Mouse (Mus musculus) neural tube, embryonic 13.5 days (tissue): ENCODE data around the gene Mef2d. TPM values are rescaled to one million over a fixed set of nuclear protein-coding genes. Genes with fewer than 3 reads are reported as not detected.

ENCODE experiments used
- ATAC-seq: fragments of 200-750 bp; cut with Nextera tagmentation; 2 replicates; pipeline ENCODE4 v1.8.0; 2017; ENCODE audit warnings: low read depth, mild to moderate bottlenecking, moderate TSS enrichment, moderate library complexity
- H3K27ac ChIP-seq: fragments of 300-500 bp; sonication (generic); replicated peaks from 2 replicates; pipeline ENCODE4 v1.5.1; 2015; ENCODE audit warnings: moderate library complexity, mild to moderate bottlenecking, inconsistent platforms
- H3K27me3 ChIP-seq: fragments of 300-500 bp; sonication (generic); 2 replicates; pipeline ENCODE4 v1.6.1; 2015; ENCODE audit warnings: mild to moderate bottlenecking, inconsistent platforms
- H3K36me3 ChIP-seq: fragments of 300-500 bp; sonication (generic); 2 replicates; pipeline ENCODE4 v1.6.1; 2015; ENCODE audit warnings: mild to moderate bottlenecking, inconsistent platforms
- H3K4me1 ChIP-seq: fragments of 300-500 bp; sonication (generic); replicated peaks from 2 replicates; pipeline ENCODE4 v1.6.1; 2015; ENCODE audit warnings: inconsistent platforms
- H3K4me2 ChIP-seq: fragments of 300-500 bp; sonication (generic); 2 replicates; pipeline ENCODE4 v1.6.1; 2015; ENCODE audit warnings: inconsistent platforms, mild to moderate bottlenecking, moderate library complexity
- H3K4me3 ChIP-seq: fragments of 300-500 bp; sonication (generic); 2 replicates; pipeline ENCODE4 v1.5.1; 2015; ENCODE audit warnings: mild to moderate bottlenecking, inconsistent platforms
- H3K9ac ChIP-seq: fragments of 300-500 bp; sonication (generic); 2 replicates; pipeline ENCODE4 v1.6.1; 2015; ENCODE audit warnings: moderate library complexity, mild to moderate bottlenecking, inconsistent platforms
- H3K9me3 ChIP-seq: fragments of 300-500 bp; sonication (generic); 2 replicates; pipeline ENCODE4 v1.6.1; 2016; ENCODE audit warnings: inconsistent platforms
- WGBS: fragments of 180-500 bp; shearing (Covaris S2); methylation state at CpG from one replicate; pipeline ENCODE4 v1.1.7; 2015; 5-methylcytosine and 5-hydroxymethylcytosine counted together
- polyA plus RNA-seq: library from polyadenylated mRNA; unstranded; fragments of >200 nt; fragmentation: Nextera tagmentation; extraction: Ambion mirVana; gene quantifications from 2 replicates; pipeline ENCODE4 v1.2.1, GENCODE M21; 2015

Gene Mef2d
- polyA plus RNA-seq, 1 experiment from 2014 or later: 15.9 TPM

- peak overlapping the region; percentile 55 for H3K4me3 ChIP-seq
- H3K9me3 ChIP-seq: no peaks in the 10 kb centered on the region
- peak overlapping the region; percentile 97 for H3K4me2 ChIP-seq
- ATAC-seq: peak; percentile 64
- no peaks in the 10 kb centered on the region for H3K36me3 ChIP-seq
- peaks cover 49% of the 10 kb centered on the region for H3K4me1 ChIP-seq
- peak overlapping the region; percentile 99 for H3K27ac ChIP-seq
- H3K27me3 ChIP-seq: peaks cover 17% of the 10 kb centered on the region
- under 1% methylated on average over 32 of the region's 32 CpGs for WGBS
- peak overlapping the region; percentile 72 for H3K9ac ChIP-seq
Measured at GRCm38 (mm10) chr3:88138336-88139242, 3.6 kb upstream of the Mef2d start.

- no peak for ATAC-seq
- Histone ChIP-seq H3K4me3 (peak overlapping the region; percentile 55), H3K36me3 (no peaks in the 10 kb centered on the region), H3K9me3 (no peaks in the 10 kb centered on the region), H3K27ac (peak overlapping the region; percentile 99), H3K9ac (peak overlapping the region; percentile 72), H3K4me2 (peak overlapping the region; percentile 97), H3K27me3 (peaks cover 17% of the 10 kb centered on the region), H3K4me1 (peaks cover 58% of the 10 kb centered on the region)
- 17% methylated on average over 25 of the region's 25 CpGs for WGBS
Measured at GRCm38 (mm10) chr3:88139243-88140177, 2.7 kb upstream of the Mef2d start.

- no peak for ATAC-seq
- H3K9ac ChIP-seq: no peak overlapping the region; the same call in 1 of the 2 replicates
- H3K4me1 ChIP-seq: peaks cover 67% of the 10 kb centered on the region
- WGBS: 31% methylated on average over 11 of the region's 11 CpGs
- peak overlapping the region; percentile 97 for H3K4me2 ChIP-seq
- no peaks in the 10 kb centered on the region for H3K9me3 ChIP-seq
- peaks cover 17% of the 10 kb centered on the region for H3K27me3 ChIP-seq
- peak overlapping the region; percentile 6; the same call in 1 of the 2 replicates for H3K4me3 ChIP-seq
- no peaks in the 10 kb centered on the region for H3K36me3 ChIP-seq
- peak overlapping the region; percentile 99 for H3K27ac ChIP-seq
Measured at GRCm38 (mm10) chr3:88140178-88140902, 1.8 kb upstream of the Mef2d start.

GRCm38 (mm10) chr3:88140903-88141430 is 1.2 kb upstream of the Mef2d start:
- peaks cover 17% of the 10 kb centered on the region for H3K27me3 ChIP-seq
- ATAC-seq: no peak
- H3K4me2 ChIP-seq: peak overlapping the region; percentile 97
- H3K4me1 ChIP-seq: peaks cover 73% of the 10 kb centered on the region
- 38% methylated on average over 6 of the region's 6 CpGs for WGBS
- H3K4me3 ChIP-seq: peak overlapping the region; percentile 85; the same call in 1 of the 2 replicates
- H3K27ac ChIP-seq: peak overlapping the region; percentile 99
- no peaks in the 10 kb centered on the region for H3K9me3 ChIP-seq
- no peak overlapping the region; the same call in 1 of the 2 replicates for H3K9ac ChIP-seq
- no peaks in the 10 kb centered on the region for H3K36me3 ChIP-seq

- H3K9me3 ChIP-seq: no peaks in the 10 kb centered on the region
- H3K4me1 ChIP-seq: peaks cover 77% of the 10 kb centered on the region
- H3K27me3 ChIP-seq: peaks cover 17% of the 10 kb centered on the region
- ATAC-seq: no peak
- H3K27ac ChIP-seq: peak overlapping the region; percentile 99
- no peaks in the 10 kb centered on the region for H3K36me3 ChIP-seq
- WGBS: 12% methylated on average over 9 of the region's 9 CpGs
- peak overlapping the region; percentile 97 for H3K4me2 ChIP-seq
- peak overlapping the region; percentile 85 for H3K4me3 ChIP-seq
- peak overlapping the region; percentile 88 for H3K9ac ChIP-seq
Measured at GRCm38 (mm10) chr3:88141439-88141786, 759 bp upstream of the Mef2d start.

GRCm38 (mm10) chr3:88142546-88142915 is 359 bp downstream of the Mef2d start:
- Histone ChIP-seq H3K9me3 (no peaks in the 10 kb centered on the region), H3K4me3 (peak overlapping the region; percentile 85), H3K27me3 (peaks cover 17% of the 10 kb centered on the region), H3K4me1 (peaks cover 82% of the 10 kb centered on the region), H3K9ac (peak overlapping the region; percentile 88), H3K4me2 (peak overlapping the region; percentile 97), H3K27ac (peak overlapping the region; percentile 99), H3K36me3 (no peaks in the 10 kb centered on the region)
- under 1% methylated on average over 57 of the region's 57 CpGs for WGBS
- ATAC-seq: peak; percentile 67

- Histone ChIP-seq H3K4me3 (peak overlapping the region; percentile 85), H3K9ac (peak overlapping the region; percentile 88), H3K27me3 (peaks cover 17% of the 10 kb centered on the region), H3K27ac (peak overlapping the region; percentile 99), H3K4me2 (peak overlapping the region; percentile 97), H3K4me1 (peaks cover 82% of the 10 kb centered on the region), H3K36me3 (no peaks in the 10 kb centered on the region), H3K9me3 (no peaks in the 10 kb centered on the region)
- ATAC-seq: peak; percentile 25; the same call in 1 of the 2 replicates
- WGBS: under 1% methylated on average over 33 of the region's 33 CpGs
Measured at GRCm38 (mm10) chr3:88142916-88143771, 972 bp downstream of the Mef2d start.

- ATAC-seq: no peak
- Histone ChIP-seq H3K4me1 (peaks cover 86% of the 10 kb centered on the region), H3K27ac (peak overlapping the region; percentile 99), H3K4me2 (peak overlapping the region; percentile 97), H3K27me3 (peaks cover 17% of the 10 kb centered on the region), H3K9me3 (no peaks in the 10 kb centered on the region), H3K4me3 (peak overlapping the region; percentile 85), H3K36me3 (no peaks in the 10 kb centered on the region), H3K9ac (peak overlapping the region; percentile 88)
- 25% methylated on average over 5 of the region's 5 CpGs for WGBS
Measured at GRCm38 (mm10) chr3:88143961-88144486, 1.9 kb downstream of the Mef2d start.

- Histone ChIP-seq H3K27me3 (peaks cover 14% of the 10 kb centered on the region), H3K9ac (peak overlapping the region; percentile 88), H3K9me3 (no peaks in the 10 kb centered on the region), H3K36me3 (no peaks in the 10 kb centered on the region), H3K4me2 (peak overlapping the region; percentile 97), H3K4me3 (peak overlapping the region; percentile 85), H3K27ac (peak overlapping the region; percentile 99), H3K4me1 (peaks cover 86% of the 10 kb centered on the region)
- ATAC-seq: no peak
- 58% methylated on average over 6 of the region's 6 CpGs for WGBS
Measured at GRCm38 (mm10) chr3:88144648-88145410, 2.7 kb downstream of the Mef2d start.

GRCm38 (mm10) chr3:88145411-88145782 is 3.2 kb downstream of the Mef2d start:
- H3K9me3 ChIP-seq: no peaks in the 10 kb centered on the region
- 25% methylated on average over 4 of the region's 4 CpGs for WGBS
- peaks cover 87% of the 10 kb centered on the region for H3K4me1 ChIP-seq
- H3K36me3 ChIP-seq: no peaks in the 10 kb centered on the region
- peak overlapping the region; percentile 85 for H3K4me3 ChIP-seq
- H3K27ac ChIP-seq: peak overlapping the region; percentile 99; the same call in 1 of the 2 replicates
- H3K27me3 ChIP-seq: peaks cover 8% of the 10 kb centered on the region
- peak overlapping the region; percentile 88 for H3K9ac ChIP-seq
- H3K4me2 ChIP-seq: peak overlapping the region; percentile 97
- ATAC-seq: no peak
